ENCODE assay signal across 10 mouse cellular contexts in the genomic region with DNA sequence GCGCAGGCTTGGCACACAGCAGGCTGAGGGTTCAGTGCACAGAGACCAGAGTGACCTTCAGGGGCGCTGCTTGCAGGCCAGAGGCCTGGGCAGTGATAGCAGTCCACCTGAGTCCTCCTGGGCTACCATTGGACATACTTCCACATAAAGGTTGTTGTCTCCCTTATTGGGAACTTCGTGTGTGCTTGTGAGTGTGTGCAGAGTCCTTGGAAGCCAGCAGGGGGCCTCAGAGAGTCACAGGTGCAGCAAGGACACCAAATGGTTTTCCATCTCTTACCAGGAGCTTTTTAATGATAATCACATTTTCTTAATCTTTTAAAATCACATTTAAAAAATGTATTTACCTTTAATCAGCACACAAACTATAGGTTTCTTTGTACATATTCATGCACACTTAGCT. TPM values are rescaled to one million over a fixed set of nuclear protein-coding genes. Genes with fewer than 3 reads are reported as not detected.
DNase-seq lines count a peak whose midpoint lies in the region; ATAC-seq and TF ChIP-seq lines count a peak whose summit lies in the region.
"Had no signal": no experiment of that assay in that cellular context is flagged by ENCODE, and none has a peak within 500 bp of the region (broad histone marks: within the 10 kb centered on the region; RNA-seq: fewer than 3 reads in every experiment).

No protein-coding gene starts in this region.

- H3K4me2 ChIP-seq in kidney, postnatal 0 days (ENCODE audit: low read length), result no peak overlapping the region
- no peak overlapping the region for H3K4me2 ChIP-seq in kidney, embryonic 15.5 days
- H3K4me2 ChIP-seq: hindbrain, embryonic 14.5 days; neural tube, embryonic 12.5 days had no signal

- H3K27ac ChIP-seq in kidney, postnatal 0 days, result no peak overlapping the region
- H3K27ac ChIP-seq in kidney, embryonic 15.5 days, result no peak overlapping the region
- H3K27ac ChIP-seq: hindbrain, embryonic 14.5 days; neural tube, embryonic 12.5 days had no signal

- WGBS in kidney, postnatal 0 days, result 80% methylated on average over 3 of the region's 3 CpGs
- 81% methylated on average over 3 of the region's 3 CpGs for whole genome bisulfite sequencing in kidney, embryonic 15.5 days

- H3K9me3 ChIP-seq in kidney, postnatal 0 days (replicated peaks; ENCODE audit: low read length), result no peaks in the 10 kb centered on the region
- H3K9me3 ChIP-seq in kidney, embryonic 15.5 days (replicated peaks), result no peaks in the 10 kb centered on the region
- H3K9me3 ChIP-seq in E14TG2a.4 (ENCODE audit: low read length), result no peaks in the 10 kb centered on the region
- H3K9me3 ChIP-seq: neural tube, embryonic 12.5 days had no signal

- TF ChIP-seq CTCF in kidney, postnatal 0 days (IDR thresholded peaks at IDR 0.05; ENCODE audit: low read depth), result peak; percentile 68
- TF ChIP-seq CTCF in E14TG2a.4 (conservative IDR thresholded peaks at IDR 0.05; ENCODE audit: low read length), result peak; percentile 82

- H3K4me3 ChIP-seq in kidney, postnatal 0 days (replicated peaks; ENCODE audit: low read depth, low read length), result no peak overlapping the region
- H3K4me3 ChIP-seq in kidney, embryonic 15.5 days (replicated peaks), result no peak overlapping the region
- H3K4me3 ChIP-seq in E14TG2a.4 (replicated peaks; ENCODE audit: low read length), result no peak overlapping the region
- H3K4me3 ChIP-seq: neural tube, embryonic 12.5 days had no signal

- no peak overlapping the region for H3K9ac ChIP-seq in kidney, postnatal 0 days (ENCODE audit: low read depth, low read length)
- no peak overlapping the region for H3K9ac ChIP-seq in kidney, embryonic 15.5 days
- H3K9ac ChIP-seq: hindbrain, embryonic 14.5 days; neural tube, embryonic 12.5 days had no signal

- no peak for ATAC-seq in kidney, postnatal 0 days (replicated peaks; ENCODE audit: low FRiP score, low read depth)
- ATAC-seq in kidney, embryonic 15.5 days (replicated peaks; ENCODE audit: low FRiP score), result no peak

- H3K27me3 ChIP-seq in kidney, postnatal 0 days (ENCODE audit: insufficient read depth, low read length), result no peaks in the 10 kb centered on the region
- H3K27me3 ChIP-seq in kidney, embryonic 15.5 days, result no peaks in the 10 kb centered on the region
- no peaks in the 10 kb centered on the region for H3K27me3 ChIP-seq in E14TG2a.4 (ENCODE audit: insufficient read depth, low read length)
- H3K27me3 ChIP-seq: neural tube, embryonic 12.5 days had no signal

- H3K36me3 ChIP-seq in kidney, postnatal 0 days (ENCODE audit: insufficient read depth, low read length), result no peaks in the 10 kb centered on the region
- H3K36me3 ChIP-seq in kidney, embryonic 15.5 days, result no peaks in the 10 kb centered on the region
- peaks cover 11% of the 10 kb centered on the region for H3K36me3 ChIP-seq in E14TG2a.4 (ENCODE audit: insufficient read depth, low read length)
- H3K36me3 ChIP-seq: neural tube, embryonic 12.5 days had no signal

- no peak for DNase-seq in kidney, postnatal 0 days (ENCODE audit: low spot score)
- DNase-seq in A20 (ENCODE audit: low read depth, low spot score), result peak; percentile 37
- DNase-seq in kidney, postnatal 36 days, result peak; percentile 43 to 79
- DNase-seq in right cerebral cortex, postnatal 10 days (ENCODE audit: low spot score in 2 of 2), result no peak
- no peak for DNase-seq in gastrocnemius, postnatal 4 days (ENCODE audit: low spot score in 2 of 2)
- DNase-seq: heart, adult 11 months had no signal

- peaks cover 18% of the 10 kb centered on the region; the same call in 1 of the 2 replicates for H3K4me1 ChIP-seq in kidney, postnatal 0 days (replicated peaks; ENCODE audit: insufficient read depth, low read length)
- peaks cover 49% of the 10 kb centered on the region for H3K4me1 ChIP-seq in kidney, embryonic 15.5 days
- peaks cover 79% of the 10 kb centered on the region for H3K4me1 ChIP-seq in E14TG2a.4 (replicated peaks; ENCODE audit: low read depth, low read length)

RNA-seq across cellular contexts. Expression of a gene that starts 38.6 kb away (rescaled TPM):
- polyA plus RNA-seq in kidney, postnatal 0 days (2015; fragmentation: Nextera tagmentation; extraction: Ambion mirVana), result 24.9 and 29.5 TPM in 2 replicates
- polyA plus RNA-seq in kidney, embryonic 15.5 days (2015; fragmentation: Nextera tagmentation; extraction: Ambion mirVana), result 28.4 and 33.7 TPM in 2 replicates
- 10 to 100 TPM; 24.9 to 25.4 TPM for total RNA-seq in gastrocnemius, postnatal 4 days (2021)

RNA-seq across cellular contexts. Expression of a gene that starts 42.2 kb away (rescaled TPM):
- polyA plus RNA-seq in kidney, postnatal 0 days (2015; fragmentation: Nextera tagmentation; extraction: Ambion mirVana), result 1.8 and 2.0 TPM in 2 replicates
- 2.3 and 2.7 TPM in 2 replicates for polyA plus RNA-seq in kidney, embryonic 15.5 days (2015; fragmentation: Nextera tagmentation; extraction: Ambion mirVana)
- 10 to 100 TPM; 34.3 to 37.6 TPM for total RNA-seq in gastrocnemius, postnatal 4 days (2021)

RNA-seq across cellular contexts. Expression of a gene that starts 53.5 kb away (rescaled TPM):
- polyA plus RNA-seq in kidney, postnatal 0 days (2015; fragmentation: Nextera tagmentation; extraction: Ambion mirVana), result 645 and 750 TPM in 2 replicates
- 643 and 689 TPM in 2 replicates for polyA plus RNA-seq in kidney, embryonic 15.5 days (2015; fragmentation: Nextera tagmentation; extraction: Ambion mirVana)
- total RNA-seq in gastrocnemius, postnatal 4 days (2021), result 100 to 1,000 TPM; 919 to 955 TPM

Comparison
In these comparisons a context has a peak if more than half of its experiments do, and no peak if none do; other contexts are left out.
1. DNase-seq: peak in A20 (single experiment) and kidney, postnatal 36 days (2 of 2); none in kidney, postnatal 0 days (single experiment), right cerebral cortex, postnatal 10 days (0 of 2) and gastrocnemius, postnatal 4 days (0 of 2).